Mouse (Mus musculus) G1E (cell line): ENCODE measurements at regions not wholly inside any gene's neighbourhood (a gene's known extent, or its start where the extent isn't known, plus 50 kb on each side); places are given as distances from the start of the nearest gene placed in this dataset.

ENCODE experiments used
- CTCF ChIP-seq: IDR thresholded peaks from 2 replicates; pipeline ENCODE4 v1.5.1; 2012; ENCODE audit warnings: low read depth, low read length, inconsistent platforms, mixed read lengths
- GATA1 ChIP-seq: IDR thresholded peaks from 2 replicates; pipeline ENCODE4 v1.6.1; 2012; ENCODE audit warnings: borderline replicate concordance, low read length, inconsistent platforms, mixed read lengths
- GATA2 ChIP-seq: IDR thresholded peaks from 2 replicates; pipeline ENCODE4 v1.6.1; 2012; ENCODE audit warnings: low read depth, low read length, inconsistent platforms, borderline replicate concordance

- TF ChIP-seq CTCF (no peak), GATA2 (no peak), GATA1 (no peak)
These were observed 67.2 kb upstream of the Spag17 start for GRCm38 (mm10) chr3:99817965-99818364.
